Mouse (Mus musculus) ES-Bruce4 (cell line): ENCODE data around the gene Dnajb8. TPM values are rescaled to one million over a fixed set of nuclear protein-coding genes. Genes with fewer than 3 reads are reported as not detected.

Experiments
- H3K27ac ChIP-seq: 2 replicates; pipeline ENCODE4 v1.5.1; 2012; ENCODE audit warnings: low read length, inconsistent platforms; ENCODE audit not compliant: insufficient read depth
- H3K27me3 ChIP-seq: 2 replicates; pipeline ENCODE4 v1.6.1; 2012; ENCODE audit warnings: mild to moderate bottlenecking, low read length, inconsistent platforms; ENCODE audit not compliant: control insufficient read depth, poor library complexity, insufficient read depth, severe bottlenecking
- H3K36me3 ChIP-seq: 2 replicates; pipeline ENCODE4 v1.6.1; 2012; ENCODE audit warnings: inconsistent platforms, mild to moderate bottlenecking, low read length, moderate library complexity; ENCODE audit not compliant: control insufficient read depth, poor library complexity, insufficient read depth, severe bottlenecking
- H3K4me1 ChIP-seq: one replicate; pipeline ENCODE4 v1.8.1; 2011; ENCODE audit warnings: low read length; ENCODE audit not compliant: control insufficient read depth, insufficient read depth
- H3K4me3 ChIP-seq: 2 replicates; pipeline ENCODE4 v1.5.1; 2011; ENCODE audit warnings: low read depth, mild to moderate bottlenecking, low read length
- H3K9ac ChIP-seq: 2 replicates; pipeline ENCODE4 v1.6.1; 2012; ENCODE audit warnings: low read depth, mild to moderate bottlenecking, inconsistent platforms; ENCODE audit not compliant: poor library complexity, severe bottlenecking
- H3K9me3 ChIP-seq: replicated peaks from 2 replicates; pipeline ENCODE4 v1.6.1; 2012; ENCODE audit warnings: mild to moderate bottlenecking, low read length, inconsistent platforms; ENCODE audit not compliant: control insufficient read depth, poor library complexity, insufficient read depth, severe bottlenecking
- CTCF ChIP-seq: IDR thresholded peaks from one replicate; pipeline ENCODE4 v1.8.1; 2011; ENCODE audit warnings: low read depth, low read length
- EP300 ChIP-seq: IDR thresholded peaks from 2 replicates; pipeline ENCODE4 v1.6.1; 2011; ENCODE audit warnings: low read depth, low read length; ENCODE audit not compliant: insufficient read depth
- POLR2A ChIP-seq: IDR thresholded peaks from one replicate; pipeline ENCODE4 v1.8.1; 2011; ENCODE audit warnings: low read length; ENCODE audit not compliant: insufficient read depth
- polyA plus RNA-seq: library from polyadenylated mRNA; stranded (reverse); fragments of >200 nt; gene quantifications from 2 replicates; pipeline ENCODE4 v1.2.4, GENCODE M21; 2011; ENCODE audit warnings: low read depth; ENCODE audit not compliant: missing spikeins, insufficient read depth, insufficient read length

Dnajb8 gene
- polyA plus RNA-seq, 1 experiment, result not detected

GRCm38 (mm10) chr6:88198070-88198940, 23.8 kb upstream of the Dnajb8 start:
- H3K9ac ChIP-seq, result peak overlapping the region; percentile 38
- H3K9me3 ChIP-seq, result no peaks in the 10 kb centered on the region
- peaks cover 44% of the 10 kb centered on the region for H3K27me3 ChIP-seq
- H3K4me3 ChIP-seq, result peak overlapping the region; percentile 45
- no peaks in the 10 kb centered on the region for H3K36me3 ChIP-seq
- H3K4me1 ChIP-seq, result no peaks in the 10 kb centered on the region
- TF ChIP-seq EP300, result no peak
- no peak for TF ChIP-seq CTCF
- no peak for TF ChIP-seq POLR2A
- no peak overlapping the region for H3K27ac ChIP-seq

GRCm38 (mm10) chr6:88199001-88199717, 22.9 kb upstream of the Dnajb8 start:
- no peak overlapping the region for H3K27ac ChIP-seq
- peaks cover 36% of the 10 kb centered on the region for H3K27me3 ChIP-seq
- no peaks in the 10 kb centered on the region for H3K9me3 ChIP-seq
- H3K36me3 ChIP-seq, result no peaks in the 10 kb centered on the region
- TF ChIP-seq POLR2A (no peak), CTCF (no peak)
- H3K4me1 ChIP-seq, result no peaks in the 10 kb centered on the region
- peak overlapping the region; percentile 45 for H3K4me3 ChIP-seq
- H3K9ac ChIP-seq, result peak overlapping the region; percentile 38

- no peaks in the 10 kb centered on the region for H3K4me1 ChIP-seq
- H3K9ac ChIP-seq, result no peak overlapping the region
- TF ChIP-seq CTCF (no peak), EP300 (no peak), POLR2A (no peak)
- peak overlapping the region; percentile 45 for H3K4me3 ChIP-seq
- no peaks in the 10 kb centered on the region for H3K9me3 ChIP-seq
- H3K36me3 ChIP-seq, result no peaks in the 10 kb centered on the region
- H3K27me3 ChIP-seq, result peaks cover 31% of the 10 kb centered on the region
- H3K27ac ChIP-seq, result no peak overlapping the region
Observed at GRCm38 (mm10) chr6:88199718-88200692, 22.1 kb upstream of the Dnajb8 start.

GRCm38 (mm10) chr6:88200693-88201609, 21.1 kb upstream of the Dnajb8 start:
- H3K27ac ChIP-seq, result no peak overlapping the region
- H3K36me3 ChIP-seq, result no peaks in the 10 kb centered on the region
- peak overlapping the region; percentile 4; the same call in 1 of the 2 replicates for H3K4me3 ChIP-seq
- no peak overlapping the region for H3K9ac ChIP-seq
- peaks cover 25% of the 10 kb centered on the region for H3K27me3 ChIP-seq
- no peaks in the 10 kb centered on the region for H3K4me1 ChIP-seq
- TF ChIP-seq CTCF (no peak), EP300 (no peak), POLR2A (no peak)
- no peaks in the 10 kb centered on the region for H3K9me3 ChIP-seq
